Mouse (Mus musculus) gastrocnemius, postnatal 36 days (tissue): ENCODE measurements around the gene Mapk6. TPM values are rescaled to one million over a fixed set of nuclear protein-coding genes. Genes with fewer than 3 reads are reported as not detected.

Experiments
- DNase-seq, 2 experiments: peaks; one replicate each; pipeline ENCODE4 v3.0.0; 2022
- intact Hi-C: fragments of 180-260 bp; cut with DNase I; formaldehyde crosslinking; loops from one replicate; pipeline ENCODE4 v1.15.1; 2025
- total RNA-seq, 2 experiments: library from RNA; stranded (reverse); gene quantifications; 2 replicates each; pipeline ENCODE4 v1.2.3; 2021

Gene Mapk6
- total RNA-seq, 2 experiments from 2014 or later = 24.9 to 28.4 TPM

DNA sequence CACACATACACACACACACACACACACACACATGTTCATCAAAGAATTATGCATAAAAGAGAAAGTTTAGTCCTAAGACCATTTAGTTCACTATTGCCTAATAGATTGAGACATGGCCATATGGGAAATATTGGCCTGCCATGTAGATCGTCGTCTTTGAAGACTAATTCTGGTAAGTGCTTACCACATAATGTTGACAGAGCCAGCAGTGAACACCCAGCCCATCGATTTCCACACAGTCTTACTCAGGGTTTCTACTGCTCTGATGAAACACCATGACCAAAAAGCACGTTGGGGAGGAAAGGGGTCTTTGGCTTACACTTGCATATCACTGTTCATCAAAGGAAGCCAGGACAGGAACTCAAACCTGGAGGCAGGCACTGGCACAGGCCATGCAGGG lies 67.4 kb downstream of the Mapk6 start:
- intact Hi-C loops = no loop called here
- no peak for DNase-seq

DNA sequence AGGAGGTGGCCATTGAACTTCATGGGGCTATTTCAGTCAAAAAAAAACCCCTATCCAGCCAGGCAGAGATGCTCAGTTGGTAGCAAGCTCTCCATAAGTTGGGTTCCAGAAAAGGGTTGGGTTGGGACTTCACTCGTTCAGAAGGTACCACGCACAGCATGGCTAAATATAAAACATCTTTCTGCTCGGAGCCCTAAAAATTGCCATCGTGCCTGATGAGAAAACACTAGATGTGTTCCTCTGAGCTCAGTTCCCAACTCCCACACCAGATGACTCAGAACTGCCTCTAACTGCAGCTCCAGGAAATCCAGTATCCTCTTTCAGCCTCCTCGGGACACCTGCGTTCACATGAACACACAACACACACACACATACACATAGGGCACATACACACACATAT lies 71.8 kb downstream of the Mapk6 start:
- DNase-seq = no peak
- intact Hi-C loops = no loop called here

DNA sequence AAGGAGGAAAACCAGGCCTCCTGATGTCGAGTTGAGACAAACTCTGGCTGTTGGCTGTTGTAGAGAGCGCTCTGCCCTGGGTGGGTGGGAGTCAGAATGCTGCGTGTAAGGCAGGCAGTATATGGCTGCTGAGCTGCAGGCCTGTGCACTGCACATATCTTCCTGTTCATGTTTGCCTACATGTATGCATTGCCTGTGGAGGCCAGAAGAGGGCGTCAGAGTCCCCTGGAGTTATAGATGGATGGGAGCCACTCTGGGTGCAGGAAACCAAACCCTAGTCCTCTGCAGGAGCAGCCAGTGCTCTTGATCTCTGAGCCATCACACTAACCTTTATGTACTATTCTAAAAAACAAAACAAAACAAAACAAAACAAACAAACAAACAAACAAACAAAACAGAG lies 75.4 kb downstream of the Mapk6 start:
- intact Hi-C loops = no loop called here
- DNase-seq = no peak

DNA sequence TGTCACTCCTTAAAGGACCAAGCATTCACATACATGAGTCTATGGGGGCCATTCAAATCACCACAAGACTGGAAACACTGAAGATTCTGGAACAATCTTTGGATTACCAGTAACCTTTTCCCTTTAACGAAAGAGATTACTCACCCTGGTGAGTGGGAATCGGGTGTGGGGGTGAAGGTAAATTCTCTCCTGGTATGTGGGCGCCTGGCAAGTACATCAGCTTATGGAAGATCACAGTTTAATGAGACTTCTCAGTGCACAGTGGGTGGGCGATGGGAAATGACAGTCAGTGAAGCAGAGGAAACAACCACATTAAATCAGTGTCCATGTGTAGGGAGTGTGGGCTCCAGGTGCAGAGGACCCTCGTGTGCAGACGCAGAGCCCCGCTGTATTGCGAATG lies 79.0 kb downstream of the Mapk6 start:
- no peak for DNase-seq
- intact Hi-C loops = no loop called here

DNA sequence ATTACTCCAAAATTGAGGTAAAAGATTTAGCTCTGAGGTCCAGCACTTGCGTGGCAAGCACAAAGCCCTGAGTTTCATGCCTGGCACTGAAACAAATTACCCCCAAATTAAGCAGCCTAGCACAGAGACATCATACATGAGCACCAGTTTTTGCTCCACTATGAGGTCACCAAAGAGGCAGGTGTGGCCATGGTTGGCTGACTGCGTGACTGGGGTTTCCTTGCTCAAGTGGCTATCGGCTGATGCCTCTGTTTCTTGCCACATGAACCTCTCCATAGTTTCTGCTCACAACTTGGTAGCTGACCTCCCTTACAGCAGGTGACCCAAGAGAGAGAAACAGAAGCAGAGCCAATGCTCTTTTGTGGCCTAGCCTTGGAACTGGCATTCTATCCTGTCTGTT lies 81.8 kb downstream of the Mapk6 start:
- intact Hi-C loops = no loop called here
- no peak for DNase-seq

DNA sequence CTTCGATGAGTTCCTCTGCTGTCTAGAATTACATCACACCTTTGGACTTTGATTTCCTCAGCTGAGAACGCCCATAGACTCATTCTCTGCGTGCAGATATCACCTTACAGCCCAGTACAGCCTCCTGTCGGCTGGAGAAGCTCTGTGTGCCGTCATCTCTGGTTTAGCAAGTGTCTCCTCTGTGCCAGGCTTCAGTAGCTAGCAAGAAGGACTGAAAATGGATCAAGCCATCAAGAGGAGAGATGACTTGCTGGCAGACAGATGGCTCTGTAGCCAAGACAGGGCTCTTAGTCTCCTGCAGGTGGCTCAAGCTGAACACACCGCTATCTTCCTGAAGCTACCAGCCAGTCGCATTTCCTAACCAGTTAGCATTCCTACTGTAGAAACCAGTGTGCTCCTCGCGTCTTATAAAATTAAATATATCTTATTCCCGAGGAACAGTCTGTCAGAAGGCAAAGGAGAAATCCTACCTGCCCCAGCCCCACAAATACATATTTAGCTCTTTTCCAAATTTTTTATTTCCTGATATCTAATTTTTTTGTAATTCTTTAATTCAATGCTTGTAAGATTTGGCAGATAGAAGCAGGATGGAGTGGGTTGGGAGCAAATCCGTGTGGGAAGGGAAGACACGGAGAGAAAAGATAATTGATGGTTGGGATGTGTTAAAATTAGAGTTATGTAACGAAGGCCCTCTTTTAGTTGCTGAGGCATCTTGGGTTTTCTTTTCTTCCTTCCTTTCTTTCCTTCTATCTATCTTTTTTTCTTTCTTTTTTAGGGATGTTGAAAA lies 87.5 kb downstream of the Mapk6 start:
- DNase-seq = no peak
- intact Hi-C loops = no loop called here

DNA sequence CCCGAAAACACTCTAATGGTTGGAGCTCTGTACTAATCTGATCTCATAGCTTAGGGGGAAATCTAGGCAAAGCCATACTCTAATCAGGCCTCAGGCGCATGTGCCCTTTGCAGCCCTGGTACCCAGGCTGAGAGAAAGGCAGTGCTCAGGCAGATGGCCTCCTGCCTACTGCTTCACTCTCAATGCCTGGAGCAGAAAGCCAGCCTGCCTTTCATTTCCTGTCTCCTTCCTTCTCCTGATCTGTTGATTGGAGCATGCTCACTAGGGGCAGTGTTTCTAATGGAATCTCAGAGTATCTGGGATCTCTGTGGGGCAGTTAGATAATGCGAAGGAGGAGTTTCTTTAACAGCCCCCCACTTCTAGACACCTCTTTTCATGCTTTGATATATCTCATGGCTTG lies 90.4 kb downstream of the Mapk6 start:
- DNase-seq = no peak
- intact Hi-C loops = no loop called here

Other genes with a start within 250 kb of the Mapk6 start
- 1 to 10 TPM; 7.3 to 9.9 TPM for gene Myo5c, start 178.0 kb downstream of the Mapk6 start, total RNA-seq
- gene Gnb5, start 103.7 kb downstream of the Mapk6 start, total RNA-seq = 10 to 100 TPM in 1 of 2 experiments, 1 to 10 TPM in 1; 8.7 to 14.8 TPM
- gene Bcl2l10, start 62.2 kb downstream of the Mapk6 start, total RNA-seq = not detected
- 10 to 100 TPM; 15.2 to 16.7 TPM for gene Leo1, start 31.5 kb upstream of the Mapk6 start, total RNA-seq
- 10 to 100 TPM; 16.2 to 22.0 TPM for gene Tmod3, start 149.7 kb upstream of the Mapk6 start, total RNA-seq
- 1 to 10 TPM; 5.0 to 5.4 TPM for gene Tmod2, start 201.3 kb upstream of the Mapk6 start, total RNA-seq
- gene Lysmd2, start 215.7 kb upstream of the Mapk6 start, total RNA-seq = 1 to 10 TPM; 5.3 to 5.8 TPM